Mouse (Mus musculus): ENCODE data around the gene Slc27a1.

Gene Slc27a1

DNA sequence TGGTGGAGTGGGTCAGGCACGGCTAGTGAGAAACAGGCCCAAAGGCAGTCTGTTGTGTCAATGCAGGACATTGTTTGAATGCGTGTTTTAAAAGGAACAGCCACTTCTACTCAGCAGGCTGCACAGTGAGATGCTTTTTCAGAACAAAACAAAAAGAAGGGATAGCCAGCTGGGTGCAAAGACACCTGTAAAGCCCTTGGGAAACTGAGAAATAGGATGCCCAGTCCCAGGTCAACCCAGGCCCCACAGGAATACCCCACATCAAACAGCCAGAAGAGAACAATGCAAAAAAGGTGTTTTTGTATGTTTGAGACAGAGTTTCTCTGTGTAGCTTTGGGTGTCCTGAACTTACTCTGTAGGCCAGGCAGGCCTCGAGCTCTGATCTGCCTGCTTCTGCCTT is 20.1 kb downstream of the Slc27a1 start:
- no peak for DNase-seq

DNA sequence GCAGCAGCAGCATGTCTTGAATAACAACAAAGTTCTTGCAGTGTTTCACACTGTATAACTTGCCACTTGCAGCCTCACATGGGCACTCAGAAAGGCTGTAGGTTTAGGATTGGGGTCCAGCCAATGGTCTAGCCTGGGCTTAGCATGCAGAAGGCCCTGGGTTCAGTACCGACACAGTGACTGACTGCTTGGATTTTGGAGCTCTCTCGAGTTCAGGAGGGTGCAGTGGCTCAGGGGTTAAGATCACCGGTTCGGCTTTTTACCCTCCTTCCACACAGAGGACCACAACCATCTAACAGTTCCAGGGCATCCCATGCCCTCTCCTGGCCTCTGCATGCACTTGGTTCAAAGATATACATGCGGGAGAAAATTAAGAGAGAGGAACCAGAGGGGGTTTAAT is 22.3 kb downstream of the Slc27a1 start:
- no peak for DNase-seq

DNA sequence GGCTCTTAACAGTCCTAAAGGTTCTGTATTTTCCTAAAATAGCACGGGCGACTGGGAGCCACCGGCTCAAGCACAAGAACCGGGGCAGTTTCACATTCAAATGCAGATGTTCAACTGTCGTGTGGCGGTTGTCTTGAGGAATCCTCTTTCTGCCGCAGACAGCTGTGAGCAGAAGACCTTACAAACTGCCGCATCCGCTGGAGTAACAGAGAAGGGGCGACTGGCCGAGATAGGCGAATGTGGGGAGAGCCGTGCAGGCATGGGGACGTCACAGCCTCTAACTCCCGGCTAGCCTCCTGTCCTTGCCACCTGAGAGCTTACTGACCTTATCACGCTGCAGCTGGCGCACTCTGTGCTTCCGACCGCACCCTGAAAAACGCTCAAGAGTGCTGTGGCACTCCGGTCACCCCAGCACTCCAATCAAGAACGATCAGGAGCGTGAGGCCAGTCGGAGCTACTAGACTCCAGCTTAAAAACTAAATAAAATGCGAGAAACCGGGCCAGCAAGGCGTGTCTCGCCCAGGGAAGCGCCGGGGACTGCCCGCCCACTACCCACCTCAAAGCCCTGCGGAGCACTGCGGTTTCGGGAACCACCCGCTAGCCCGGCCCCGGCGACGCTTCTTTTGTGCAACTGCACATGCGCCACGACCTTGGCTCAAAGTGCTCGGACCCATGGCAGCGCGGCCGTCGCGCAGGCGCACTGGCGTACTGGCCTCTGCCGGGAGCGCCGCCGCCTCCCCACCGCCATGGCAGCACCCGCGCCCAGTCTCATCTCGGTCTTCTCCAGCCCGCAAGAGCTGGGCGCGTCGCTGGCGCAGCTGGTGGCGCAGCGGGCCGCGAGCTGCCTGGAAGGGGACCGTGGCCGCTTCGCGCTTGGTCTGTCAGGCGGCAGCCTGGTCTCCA is 23.0 kb downstream of the Slc27a1 start, which contains the start of gene Pgls:
Gene Pgls (plus strand): TSS at position 706 of the 903 bp plus-strand sequence.
- peak; percentile 96 for DNase-seq

DNA sequence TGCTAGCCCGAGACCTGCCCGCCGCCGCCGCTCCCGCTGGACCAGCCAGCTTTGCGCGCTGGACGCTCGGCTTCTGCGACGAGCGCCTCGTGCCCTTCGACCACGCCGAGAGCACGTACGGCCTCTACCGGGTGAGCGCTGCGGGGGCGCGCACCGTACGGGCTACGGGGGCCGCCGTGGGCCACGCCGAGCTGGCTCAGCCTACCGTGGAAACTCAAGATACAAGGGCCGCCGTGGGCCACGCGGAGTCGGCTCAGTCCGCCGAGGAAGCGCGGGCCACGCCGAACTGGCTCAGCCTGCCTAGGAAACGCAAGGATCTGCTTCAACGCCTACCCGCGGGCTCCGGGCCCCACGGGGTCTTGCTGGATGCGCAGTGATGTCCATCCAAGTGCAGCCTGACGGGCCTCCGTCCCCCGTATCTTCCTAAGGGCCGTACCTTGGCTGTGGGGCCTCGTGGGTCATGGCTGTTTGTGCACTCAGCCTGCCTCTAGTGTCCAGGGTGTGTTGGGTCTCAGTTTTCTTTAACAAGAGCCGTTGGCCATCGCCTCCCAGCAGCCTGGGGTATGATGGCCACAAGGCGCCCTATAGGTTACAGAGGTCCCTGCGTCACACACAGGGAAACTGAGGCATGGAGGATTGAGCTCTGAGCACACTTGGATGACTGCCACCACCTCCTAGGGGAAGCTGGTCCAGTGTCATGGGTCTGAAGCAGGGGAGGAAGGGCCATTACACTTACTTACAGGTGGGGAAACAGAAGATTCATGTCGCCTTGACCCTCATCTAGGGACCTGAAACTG is 23.9 kb downstream of the Slc27a1 start:
- peak; percentile 80 for DNase-seq

DNA sequence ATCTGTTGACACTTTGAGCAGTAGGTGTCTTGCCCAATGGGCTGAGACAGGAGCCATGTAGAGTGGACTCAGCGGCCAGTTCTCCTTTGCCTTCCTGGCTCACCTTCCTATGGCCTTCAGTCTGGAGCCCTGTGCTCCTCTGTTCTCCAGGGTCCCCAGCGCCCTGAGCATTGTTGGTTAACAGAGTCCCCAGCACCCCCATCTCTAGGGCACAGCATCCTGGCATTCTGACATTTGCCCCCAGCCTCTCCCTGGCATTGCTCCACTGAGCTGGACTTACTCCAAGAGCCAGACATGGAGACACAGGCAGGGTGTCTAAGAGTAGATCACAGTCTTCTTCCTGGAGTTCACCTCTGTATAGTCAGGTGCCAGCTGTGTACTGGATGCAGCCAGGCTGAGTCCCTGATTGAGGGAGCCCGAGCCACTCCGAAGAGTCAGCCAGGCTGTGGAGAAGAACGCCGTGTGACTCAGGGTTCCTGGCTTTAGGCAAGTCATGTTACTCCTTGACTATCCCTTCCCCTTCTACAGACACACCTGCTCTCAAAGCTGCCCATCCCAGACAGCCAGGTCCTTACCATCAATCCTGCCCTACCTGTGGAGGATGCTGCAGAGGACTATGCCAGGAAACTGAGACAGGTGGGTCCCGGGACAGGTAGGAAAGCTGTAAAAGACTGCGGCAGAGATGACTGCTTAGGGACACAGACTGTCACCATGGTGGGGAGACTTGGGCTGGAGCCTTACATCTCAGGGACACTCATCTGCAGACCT is 25.1 kb downstream of the Slc27a1 start:
- no peak for DNase-seq

DNA sequence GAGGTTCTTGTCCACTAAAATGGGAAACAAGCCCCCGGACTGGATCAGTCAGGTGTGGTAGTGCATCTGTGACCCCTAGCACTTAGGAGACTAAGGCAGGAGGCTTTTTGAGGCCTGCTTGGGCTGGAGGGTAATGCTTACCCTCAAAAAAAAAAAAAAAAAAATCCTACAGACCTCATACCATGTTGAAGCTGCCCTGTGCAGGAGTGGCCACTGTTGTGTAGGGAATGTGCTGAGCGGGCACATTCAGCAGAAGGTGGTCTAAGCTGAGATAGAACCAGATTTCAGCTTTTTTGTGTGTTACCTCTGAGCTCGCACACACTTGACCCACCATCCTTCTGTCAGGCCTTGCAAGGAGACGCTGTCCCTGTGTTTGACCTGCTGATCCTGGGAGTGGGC is 25.6 kb downstream of the Slc27a1 start:
- DNase-seq, result no peak

DNA sequence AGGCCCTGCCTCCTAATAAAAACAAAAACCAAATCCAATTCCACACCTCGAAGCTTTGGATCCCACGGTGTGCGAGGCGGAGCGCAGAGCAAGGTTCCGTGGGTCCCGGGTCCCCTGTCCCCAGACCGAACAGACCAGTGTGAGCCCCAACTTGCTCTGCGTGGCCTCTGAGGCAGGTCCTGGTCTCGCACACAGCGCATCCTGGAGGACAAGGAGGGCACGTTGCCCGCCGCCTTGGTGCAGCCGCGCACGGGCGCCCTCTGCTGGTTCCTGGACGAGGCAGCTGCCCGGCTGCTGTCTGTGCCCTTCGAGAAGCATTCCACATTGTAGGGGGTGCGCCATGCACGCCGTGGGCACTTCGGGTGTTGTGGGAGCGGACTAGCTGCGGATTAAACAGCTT is 27.2 kb downstream of the Slc27a1 start:
- peak; percentile 94 for DNase-seq

DNA sequence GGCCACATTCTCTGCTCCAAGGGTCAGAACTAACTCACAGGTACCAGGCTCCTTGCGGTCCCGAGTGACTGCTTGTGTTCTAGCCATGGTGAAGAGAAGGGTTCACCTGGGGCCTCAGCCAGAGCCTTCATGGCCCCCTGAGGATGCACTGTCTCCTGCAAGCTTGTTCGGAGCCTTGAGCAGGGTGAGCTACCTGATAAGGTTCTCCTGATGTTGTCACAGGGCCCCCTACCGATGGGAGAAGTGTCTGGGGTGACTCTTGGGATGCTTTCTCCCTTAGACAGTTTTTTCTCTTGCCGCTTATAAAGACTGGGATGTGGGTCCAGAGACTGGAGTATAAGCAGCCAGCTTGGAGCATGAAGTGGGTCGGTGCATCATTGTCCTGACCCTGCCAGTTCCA is 27.7 kb downstream of the Slc27a1 start:
- no peak for DNase-seq

DNA sequence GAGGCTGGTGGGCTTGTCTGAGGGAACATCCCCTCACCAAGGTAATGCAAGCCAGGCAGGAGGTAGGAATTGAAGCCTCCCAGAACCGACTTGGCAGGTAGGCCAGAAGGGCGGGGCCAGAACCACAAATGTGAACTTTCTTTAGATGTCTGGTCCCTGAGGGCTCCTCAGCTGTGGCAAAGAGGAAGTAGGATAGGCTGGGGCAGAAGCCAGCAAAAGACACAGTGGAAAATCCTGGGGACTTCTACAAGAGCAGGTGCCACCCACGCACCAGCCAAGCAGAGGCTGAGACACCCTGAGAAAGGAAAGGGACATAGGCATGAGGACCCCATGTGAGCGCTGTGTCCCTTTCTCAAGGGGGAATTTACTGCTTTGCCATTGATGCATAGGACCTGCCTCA is 28.1 kb downstream of the Slc27a1 start:
- DNase-seq, result no peak

DNA sequence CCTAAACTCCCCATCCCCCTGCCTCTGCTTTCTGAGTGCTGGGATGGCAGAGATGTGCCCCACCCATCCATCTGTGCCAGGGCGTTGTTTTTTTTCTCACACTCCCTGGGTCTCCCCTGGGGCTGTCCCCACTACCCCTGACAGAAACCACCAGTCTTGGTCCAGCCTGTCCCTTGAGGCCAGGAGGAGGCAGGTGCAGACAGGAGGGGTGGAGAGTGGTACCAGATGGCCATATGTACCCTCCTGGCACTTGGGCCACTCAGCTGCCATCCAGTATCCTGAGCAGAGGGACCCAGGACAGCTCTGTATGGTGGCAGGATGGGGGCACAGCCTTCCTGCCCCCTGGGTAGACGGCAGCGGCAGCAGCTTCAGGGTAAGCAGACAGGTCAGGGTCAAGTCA is 28.8 kb downstream of the Slc27a1 start, which contains the start of gene Fam129c:
Gene Fam129c (plus strand): TSS at position 198 of the 400 bp plus-strand sequence.
- DNase-seq, result no peak

DNA sequence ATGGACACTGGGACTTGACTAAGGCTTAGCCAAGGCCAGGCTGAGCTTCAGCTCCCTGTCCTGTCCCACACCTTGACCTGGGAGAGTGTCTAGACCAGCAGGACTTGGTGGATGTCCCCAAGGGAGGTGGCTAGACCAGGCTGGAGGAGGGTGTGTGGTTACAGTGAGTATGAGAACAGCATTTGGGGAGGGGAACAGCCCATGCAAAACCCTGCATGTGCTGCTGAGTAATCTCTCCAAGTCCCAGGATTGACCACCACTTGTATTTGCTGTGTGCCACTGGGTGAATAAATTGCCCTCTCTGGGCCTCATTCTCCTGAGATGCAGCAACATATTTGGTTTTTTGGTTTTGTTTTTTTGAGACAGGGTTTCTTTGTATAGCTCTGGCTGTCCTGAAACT is 29.7 kb downstream of the Slc27a1 start:
- no peak for DNase-seq

DNA sequence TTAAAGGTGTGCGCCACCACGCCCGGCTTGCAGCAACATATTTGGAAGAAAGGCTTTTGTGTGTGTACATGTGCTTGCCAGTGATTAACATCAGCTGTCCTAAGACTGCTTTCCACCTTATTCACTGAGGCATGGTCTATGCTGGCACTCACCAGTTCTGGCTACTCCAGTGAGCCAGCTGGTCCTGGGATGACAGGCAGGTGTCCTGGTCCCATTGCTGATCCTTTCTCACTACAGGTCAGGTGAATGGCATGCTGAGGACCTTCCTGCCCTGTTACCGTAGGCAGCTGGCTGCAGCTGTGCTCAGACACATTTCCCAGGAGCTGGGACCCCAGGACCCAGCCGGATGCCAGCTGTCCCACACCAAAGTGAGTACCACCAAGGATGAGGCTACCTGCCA is 30.2 kb downstream of the Slc27a1 start:
- no peak for DNase-seq

DNA sequence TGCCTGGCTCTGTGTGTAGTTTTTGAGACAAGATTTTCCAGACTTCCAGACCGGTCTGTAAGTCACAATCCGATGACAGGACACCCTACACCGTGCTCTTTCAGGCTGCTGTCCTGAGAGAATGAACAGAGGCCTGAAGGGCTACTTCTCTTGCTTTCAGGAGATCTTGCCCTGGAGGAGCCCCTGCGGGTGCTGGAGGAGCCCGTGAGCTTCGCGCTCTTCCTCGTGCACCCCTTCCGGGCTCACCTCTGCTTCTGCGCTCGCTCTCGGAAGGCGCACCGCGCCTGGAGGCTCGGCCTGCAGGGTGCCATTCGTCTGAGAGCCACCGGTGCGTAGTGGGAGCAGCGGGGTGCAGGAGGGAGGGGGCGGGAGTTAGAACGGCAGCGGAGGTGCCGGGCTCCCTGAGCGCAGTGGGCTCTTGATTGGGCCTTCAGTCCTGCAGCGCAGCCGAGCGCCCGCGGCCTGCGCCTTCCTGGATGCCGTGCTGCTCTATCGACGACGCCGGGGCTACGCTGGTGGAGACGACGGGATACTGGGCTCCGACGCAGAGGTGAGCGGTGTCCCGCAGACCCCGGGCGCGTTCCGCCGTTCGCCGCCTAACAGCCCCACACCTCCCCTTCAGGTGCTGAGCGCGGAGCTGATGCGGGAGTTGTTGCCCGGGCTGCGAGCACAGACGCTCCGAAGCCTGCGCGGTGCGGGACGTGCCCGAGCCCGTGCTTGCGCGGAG is 33.4 kb downstream of the Slc27a1 start:
- no peak for DNase-seq

DNA sequence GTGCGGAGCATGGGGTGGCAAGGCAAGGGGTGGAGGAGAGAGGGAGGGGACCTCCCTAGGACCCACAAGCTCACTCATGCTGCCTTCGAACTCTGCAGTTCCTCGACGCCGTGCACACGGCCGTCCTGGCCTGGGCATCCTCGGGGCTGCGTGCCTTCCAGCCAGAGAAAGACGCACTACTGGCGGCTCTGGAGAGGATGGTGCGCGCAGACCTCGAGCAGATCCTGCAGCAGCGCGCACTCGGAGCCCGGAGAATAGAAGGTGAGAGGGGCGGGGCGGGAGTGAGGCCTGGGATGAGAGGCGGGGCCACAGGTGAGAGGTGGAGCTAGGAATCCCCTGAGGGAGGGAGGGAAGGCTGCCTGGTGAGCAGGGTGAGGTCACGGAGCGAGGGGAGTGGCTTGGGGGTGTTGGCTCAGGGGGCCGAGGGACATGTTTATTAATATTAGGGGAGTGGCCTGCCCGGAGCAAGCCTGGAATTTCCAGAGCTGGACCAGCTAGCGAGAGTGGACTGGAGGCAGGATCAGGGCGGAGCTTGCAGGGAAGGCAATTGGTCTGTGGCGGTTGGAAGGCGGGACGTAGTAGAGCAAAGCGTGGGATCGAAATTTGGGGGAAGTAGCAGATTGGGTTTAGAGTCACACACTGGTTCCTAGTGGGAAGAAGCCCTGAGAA is 34.1 kb downstream of the Slc27a1 start:
- no peak for DNase-seq

DNA sequence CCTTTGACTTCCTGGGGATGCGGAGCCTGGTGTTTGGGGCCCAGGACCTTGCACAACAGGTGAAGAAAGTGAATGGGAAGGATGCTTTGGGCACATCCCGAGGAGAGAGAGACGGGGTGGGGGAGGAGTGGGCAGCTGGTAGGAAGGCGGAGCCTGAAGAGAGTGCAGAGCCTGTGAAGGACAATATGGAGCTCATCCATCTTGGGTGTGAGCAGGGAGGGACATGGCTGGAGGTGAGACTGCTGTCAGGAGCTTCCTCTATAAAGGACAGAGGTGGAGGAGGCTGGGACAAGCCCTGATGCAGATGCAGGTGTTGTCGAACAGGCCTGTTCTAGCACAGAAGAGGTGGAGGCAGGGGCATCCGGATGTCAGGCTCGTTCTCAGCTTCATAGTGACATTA is 35.3 kb downstream of the Slc27a1 start:
- DNase-seq, result no peak

DNA sequence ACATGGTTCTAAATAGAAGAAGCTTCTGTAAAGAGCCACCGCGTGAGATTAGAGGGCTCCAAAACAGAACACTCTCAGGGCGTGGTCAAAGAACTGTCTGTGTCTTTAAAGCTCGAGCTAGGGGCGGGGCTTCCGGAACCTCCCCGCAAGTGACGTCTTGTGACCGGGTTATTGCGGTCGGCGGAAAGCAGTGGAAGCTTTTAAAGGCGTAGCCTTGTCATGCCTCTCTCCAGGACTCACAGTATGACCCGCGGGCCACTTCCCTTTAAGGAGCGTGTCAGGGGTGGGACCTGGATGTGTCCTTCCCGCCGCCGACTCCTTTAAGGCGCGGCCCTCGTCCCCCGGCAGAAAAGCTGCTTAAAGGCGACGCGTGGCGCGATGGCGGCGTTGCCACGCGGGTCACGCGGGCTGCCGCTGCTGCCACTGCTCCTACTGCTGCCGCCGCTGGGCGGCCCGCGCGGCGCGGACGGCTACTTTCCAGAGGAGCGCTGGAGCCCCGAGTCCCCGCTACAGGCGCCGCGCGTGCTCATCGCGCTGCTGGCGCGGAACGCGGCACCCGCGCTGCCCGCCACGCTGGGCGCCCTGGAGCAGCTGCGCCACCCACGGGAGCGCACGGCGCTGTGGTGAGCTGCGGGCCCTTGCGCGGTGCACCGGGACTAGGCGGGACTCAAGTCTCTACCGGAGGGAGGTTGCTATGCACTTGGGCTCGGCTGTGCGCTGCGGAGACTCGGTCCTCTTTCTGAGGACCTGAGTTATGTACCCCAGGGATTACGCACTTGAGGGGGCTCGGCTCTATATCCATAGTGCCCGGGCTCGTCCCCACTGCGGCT is 42.4 kb downstream of the Slc27a1 start, which contains the start of gene Colgalt1:
Gene Colgalt1 (plus strand): TSS at position 177 of the 830 bp plus-strand sequence.
- peak; percentile 94 for DNase-seq

DNA sequence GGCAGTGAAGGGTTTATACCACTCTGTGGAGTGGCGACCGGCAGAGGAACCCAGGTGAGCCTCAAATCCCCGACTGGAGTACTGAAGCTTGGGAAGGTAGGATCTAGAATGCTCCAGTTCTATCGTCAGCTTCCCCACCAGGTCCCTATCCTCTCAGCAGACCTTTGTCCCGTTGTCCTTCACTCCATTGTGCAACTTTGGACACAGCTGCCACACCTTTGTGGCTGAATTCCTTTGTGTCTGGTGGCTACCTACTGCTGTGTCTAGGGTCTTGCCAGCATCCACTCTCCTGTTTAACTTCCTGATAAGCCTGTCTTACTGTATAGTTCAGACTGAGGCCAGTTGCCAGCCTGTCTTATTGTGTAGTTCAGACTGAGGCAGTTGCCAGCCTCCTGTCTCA is 43.5 kb downstream of the Slc27a1 start:
- DNase-seq, result no peak

DNA sequence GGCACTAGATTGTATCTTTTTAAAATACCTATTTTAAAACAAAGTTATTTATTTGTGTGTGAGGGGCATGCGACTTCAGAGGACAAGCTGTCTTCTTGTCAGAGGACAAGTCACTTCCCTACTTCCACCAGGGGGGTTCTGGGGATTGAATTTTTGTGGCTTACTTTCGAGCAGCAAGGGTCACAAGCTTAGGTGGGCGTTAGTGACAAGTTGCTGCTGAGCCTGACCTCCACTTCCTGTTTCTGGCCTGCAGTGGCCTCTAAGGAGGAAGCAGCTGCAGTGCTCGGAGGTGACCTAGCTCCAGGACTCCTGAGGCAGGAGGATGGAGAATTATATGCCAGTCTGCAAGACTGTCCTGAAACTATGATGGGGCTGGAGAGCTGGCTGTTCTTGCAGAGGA is 44.7 kb downstream of the Slc27a1 start:
- no peak for DNase-seq

DNA sequence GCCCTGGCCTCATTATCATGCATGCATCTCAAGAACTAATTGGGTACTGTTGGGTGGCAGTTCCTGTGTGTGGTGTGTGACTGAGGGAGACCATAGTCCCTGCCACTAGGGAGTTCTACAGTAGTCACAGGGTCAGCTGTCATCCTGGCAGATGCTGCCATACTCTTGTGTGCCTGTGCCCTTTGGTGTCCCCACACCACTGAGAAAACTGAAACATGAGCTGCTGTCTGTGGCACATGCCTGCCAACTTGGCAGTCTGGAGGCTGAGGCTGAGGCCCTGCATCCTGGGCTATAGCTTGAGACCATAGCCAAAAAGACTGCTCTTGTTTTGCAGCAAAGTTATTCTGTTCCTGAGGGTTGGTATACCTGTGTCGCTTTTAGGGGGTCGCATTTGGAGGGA is 51.1 kb downstream of the Slc27a1 start:
- no peak for DNase-seq

DNA sequence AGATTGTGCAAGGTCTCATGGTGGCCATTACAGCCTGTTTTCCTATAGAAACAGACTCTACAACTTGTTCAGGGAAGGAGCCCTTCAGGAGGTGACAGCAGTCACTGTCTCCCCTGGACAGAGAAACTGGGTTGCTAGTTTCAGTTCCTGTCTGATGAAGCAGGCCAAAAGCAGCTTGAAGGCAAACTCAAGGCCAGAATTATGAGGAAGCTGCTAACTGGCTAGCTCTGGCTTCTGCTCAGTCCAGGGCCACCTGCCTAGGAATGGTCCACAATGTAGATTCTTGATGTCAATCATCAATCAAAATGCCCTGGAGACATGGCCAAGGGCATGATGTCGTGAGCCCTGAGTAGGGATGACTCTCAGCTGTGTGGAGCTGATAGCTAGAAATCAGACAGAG is 56.4 kb downstream of the Slc27a1 start:
- no peak for DNase-seq

DNA sequence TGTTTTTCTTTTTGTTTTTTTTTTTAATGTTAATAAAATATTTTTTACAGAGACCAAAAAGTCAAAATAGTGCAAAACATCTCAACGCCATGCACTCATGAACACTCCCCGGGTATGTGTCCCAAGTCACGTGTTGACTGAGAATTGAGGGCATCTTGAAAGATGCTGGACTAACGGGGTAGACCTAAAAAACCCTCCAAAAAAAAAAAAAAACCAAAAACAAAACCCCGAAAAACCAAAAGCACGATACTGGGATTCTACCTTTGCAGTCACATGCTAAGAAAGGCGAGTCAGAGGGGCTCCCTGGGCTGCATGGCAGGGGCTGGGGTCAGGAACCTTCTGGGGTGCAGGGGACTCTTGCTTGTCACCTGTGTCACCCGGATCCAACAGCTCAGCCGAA is 58.1 kb downstream of the Slc27a1 start:
- no peak for DNase-seq

All from right cerebral cortex, postnatal 14 days (tissue).